Mouse (Mus musculus) gastrocnemius, postnatal 14 days (tissue): ENCODE data around the gene Clec4d. TPM values are rescaled to one million over a fixed set of nuclear protein-coding genes. Genes with fewer than 3 reads are reported as not detected.
"Not testable (repeated sequence)": the region's sequence is repeated elsewhere in the genome, so short reads cannot be mapped to it uniquely, and the experiment has no call there.

ENCODE experiments used
- DNase-seq: peaks from one replicate; pipeline ENCODE4 v3.0.0; 2021; ENCODE audit warnings: mixed read lengths
- intact Hi-C: fragments of 180-260 bp; cut with DNase I; formaldehyde crosslinking; loops from one replicate; pipeline ENCODE4 v1.15.1; 2025; ENCODE audit warnings: low total_unique reads
- long read RNA-seq, 2 experiments: library from polyadenylated mRNA; stranded (forward); transcript quantifications; one replicate each; pipeline ENCODE4 v2.0.0; 2021
- total RNA-seq, 2 experiments: library from RNA; stranded (reverse); gene quantifications; 2 replicates each; pipeline ENCODE4 v1.2.3; 2021

Clec4d gene
- total RNA-seq, result not detected
- long read RNA-seq, experiment 1, result 0 reads
- long read RNA-seq, experiment 2, result 0 reads

DNA sequence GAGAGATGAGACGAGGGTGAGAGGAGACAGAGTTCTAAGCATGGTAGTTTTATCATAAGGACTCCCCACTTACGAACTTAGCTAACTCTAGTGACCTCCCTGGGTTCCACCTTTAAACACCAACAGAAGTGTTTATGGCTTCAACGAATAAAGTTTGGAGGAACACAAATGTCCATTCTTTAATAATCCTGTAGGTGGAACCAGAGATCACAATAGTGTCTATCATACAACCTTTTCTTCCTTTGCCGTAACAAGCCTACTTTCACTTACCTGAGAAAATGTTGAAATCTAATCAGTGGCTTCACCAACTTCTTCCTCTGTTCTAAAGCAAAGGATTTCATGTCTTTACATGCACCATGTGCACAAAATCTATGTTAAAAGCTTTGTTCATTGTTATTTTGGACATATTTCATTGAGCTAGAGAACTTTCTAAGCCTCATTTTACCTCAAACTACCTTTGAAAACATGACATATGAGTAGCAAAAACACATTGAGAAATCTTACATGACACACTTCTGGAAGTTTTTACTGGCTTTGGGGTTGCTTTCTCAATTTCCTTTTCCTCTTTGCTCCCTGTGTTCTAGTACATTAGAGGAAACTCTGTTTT lies at the start of gene Clec4d:
TSS of gene Clec4d (plus strand) at position 557 of the 607 bp plus-strand sequence.
- no peak for DNase-seq
- intact Hi-C loops, result no loop called here

DNA sequence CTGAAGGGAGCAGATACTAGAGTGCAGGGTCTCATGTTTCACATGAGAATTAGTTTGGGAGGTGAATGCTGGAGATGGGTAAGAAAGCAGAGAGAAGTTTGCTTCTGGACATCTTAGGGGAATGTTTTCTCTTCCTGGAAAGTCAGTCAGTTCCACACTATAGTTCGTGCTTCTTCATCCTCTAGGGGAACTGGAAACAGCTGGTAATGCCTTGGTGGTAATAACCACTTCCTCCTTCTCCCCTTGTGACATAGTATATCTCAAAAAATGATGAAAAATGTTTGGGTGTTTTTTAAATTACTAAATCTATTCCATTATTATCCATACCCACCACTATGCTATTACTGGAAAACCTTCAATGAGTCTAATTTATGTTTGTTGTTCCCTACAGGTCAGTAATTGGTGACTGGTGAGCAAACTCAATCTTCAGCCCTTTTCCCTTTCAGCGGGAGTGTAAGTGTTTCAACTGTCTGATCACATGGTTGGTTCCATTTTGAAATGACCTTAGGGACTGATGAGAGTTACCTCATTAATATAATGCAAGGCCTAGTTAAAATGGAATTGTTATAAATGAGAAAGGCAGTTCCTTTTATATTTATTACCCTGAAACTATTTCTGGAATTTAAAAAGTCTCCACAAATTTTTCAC lies 34.3 kb upstream of the Clec4d start:
- intact Hi-C loops, result no loop called here
- DNase-seq, result no peak

DNA sequence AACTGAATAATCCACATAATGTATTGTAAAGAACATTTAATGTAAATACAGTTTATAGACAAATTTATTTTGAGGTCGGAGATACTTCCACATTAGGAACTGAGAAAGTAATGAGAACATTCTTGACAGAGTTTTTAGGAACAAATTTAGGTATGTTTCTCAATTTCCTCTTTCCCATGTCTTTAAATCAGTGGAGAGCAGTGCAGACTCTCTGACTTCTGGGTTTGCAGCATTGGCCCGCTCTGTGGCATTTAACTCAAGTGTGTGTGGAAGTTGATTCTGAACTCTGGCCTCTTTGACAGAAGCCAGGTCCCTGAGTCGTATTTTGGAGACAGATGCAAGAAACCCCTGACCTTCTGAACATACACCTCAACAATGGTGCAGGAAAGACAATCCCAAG lies 32.3 kb upstream of the Clec4d start, which contains the start of gene Clec4n:
TSS of gene Clec4n (plus strand) at position 200 of the 400 bp plus-strand sequence.
- intact Hi-C loops, result no loop called here
- no peak for DNase-seq

DNA sequence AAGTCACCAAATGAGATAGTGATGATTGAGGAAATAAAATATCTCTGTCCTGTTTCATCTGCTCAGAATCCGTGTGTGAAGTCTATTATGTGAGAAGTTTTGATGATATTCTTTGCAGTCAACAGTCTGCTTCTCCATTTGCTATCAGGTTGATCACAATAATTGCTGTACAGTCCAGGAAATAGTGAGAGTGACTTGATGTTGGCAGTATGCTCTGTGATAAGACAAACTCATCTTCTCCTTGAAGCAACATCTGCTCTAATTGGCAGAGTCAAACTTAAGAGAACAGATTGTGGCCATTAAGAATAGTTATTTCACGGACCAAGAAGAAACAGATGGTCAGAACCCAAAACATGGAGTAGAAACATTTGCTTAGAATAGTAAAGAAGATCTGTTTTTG lies 30.8 kb upstream of the Clec4d start:
- no peak for DNase-seq
- intact Hi-C loops, result no loop called here

DNA sequence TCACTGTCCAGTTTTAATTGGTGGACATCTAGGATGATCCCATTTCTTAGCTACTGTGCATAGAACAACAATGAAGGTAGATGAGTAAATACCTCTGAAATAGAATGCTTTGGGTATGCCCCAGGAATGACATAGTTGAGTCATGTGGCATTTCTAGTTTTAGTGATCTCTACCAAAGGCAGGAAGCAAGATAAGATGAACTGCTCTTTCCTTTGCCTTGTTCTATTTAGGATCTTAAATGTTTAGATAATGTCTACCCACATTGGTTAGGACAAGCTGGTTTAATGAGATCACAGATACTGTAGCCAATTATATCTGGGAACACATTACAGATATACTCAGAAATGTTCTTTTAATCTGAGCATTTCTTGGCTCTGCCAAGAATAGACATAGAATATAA lies 24.3 kb upstream of the Clec4d start:
- DNase-seq, result no peak
- intact Hi-C loops, result no loop called here

DNA sequence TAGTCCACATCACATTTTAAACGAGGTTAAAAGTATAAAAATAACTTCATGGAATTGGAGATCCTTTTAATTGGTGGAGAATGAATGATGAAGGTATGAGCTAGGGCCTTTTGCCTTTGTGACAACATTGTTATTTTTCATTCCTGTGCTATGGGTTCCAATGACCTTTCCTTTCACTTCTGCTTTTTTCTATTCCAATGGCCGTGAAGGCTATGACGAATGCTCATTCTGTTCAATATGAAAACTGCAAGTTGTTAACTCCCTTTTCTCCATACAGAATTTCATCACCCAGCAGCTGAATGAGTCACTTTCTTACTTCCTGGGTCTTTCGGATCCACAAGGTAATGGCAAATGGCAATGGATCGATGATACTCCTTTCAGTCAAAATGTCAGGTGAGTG lies 17.7 kb upstream of the Clec4d start:
- DNase-seq, result no peak
- intact Hi-C loops, result no loop called here

DNA sequence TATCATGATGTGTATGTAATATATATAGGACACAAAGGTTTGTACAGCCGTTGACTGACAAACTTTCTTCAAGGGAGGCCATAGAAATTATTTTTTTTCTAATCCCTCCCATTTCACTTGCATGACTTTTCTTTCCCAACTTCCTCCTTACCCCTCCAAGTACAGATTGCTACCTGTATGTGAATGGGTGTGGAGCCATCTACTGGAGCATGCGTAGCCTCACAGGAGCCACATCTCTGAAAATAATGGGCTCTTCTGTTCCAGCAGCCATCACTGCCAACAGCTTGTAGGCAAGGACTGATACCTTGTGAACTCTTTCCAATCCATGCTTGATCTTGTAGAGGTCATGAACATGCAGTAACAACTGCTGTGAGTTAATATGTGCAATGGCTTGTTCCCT lies 13.0 kb upstream of the Clec4d start:
- DNase-seq, intact Hi-C loops: not testable (repeated sequence)

DNA sequence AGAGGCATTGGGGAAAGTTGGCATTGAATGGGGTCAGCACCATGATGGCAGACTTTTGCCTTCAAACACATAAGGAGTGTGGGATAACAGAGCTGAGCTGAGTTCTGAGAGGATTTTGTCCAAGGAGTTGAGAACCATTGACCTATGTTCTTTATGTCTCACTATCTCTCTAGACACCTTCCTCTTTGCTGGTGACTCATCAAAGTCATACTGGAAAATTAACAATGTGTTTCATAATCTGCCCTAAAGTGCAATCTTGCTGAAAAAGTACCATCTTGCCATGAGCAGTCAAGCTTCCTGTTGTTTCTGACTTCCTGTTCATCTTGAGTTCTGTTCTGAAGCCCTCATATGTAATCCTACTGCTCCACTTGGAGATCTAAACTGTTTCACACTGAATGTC lies 9.2 kb upstream of the Clec4d start:
- DNase-seq, result no peak
- intact Hi-C loops, result no loop called here

DNA sequence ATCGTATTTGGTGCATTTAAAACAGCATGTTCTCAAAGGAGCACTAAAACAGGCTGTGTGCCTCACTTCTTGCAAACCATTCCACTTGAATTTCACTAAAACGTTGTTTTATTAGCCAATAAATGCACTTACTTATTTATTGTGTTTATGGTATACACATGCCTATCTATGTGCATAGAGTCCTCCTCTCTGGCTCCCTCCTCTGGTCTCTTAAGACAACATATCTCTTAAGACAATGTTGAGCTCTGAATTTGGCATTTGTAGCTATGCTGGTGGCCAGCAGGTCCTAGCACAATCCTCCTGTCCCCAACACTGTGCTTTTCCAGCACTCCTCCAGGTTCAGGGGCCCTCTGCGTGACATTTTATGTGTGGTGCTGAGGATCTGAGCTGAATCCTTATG lies 3.0 kb upstream of the Clec4d start:
- DNase-seq, result no peak
- intact Hi-C loops, result no loop called here

DNA sequence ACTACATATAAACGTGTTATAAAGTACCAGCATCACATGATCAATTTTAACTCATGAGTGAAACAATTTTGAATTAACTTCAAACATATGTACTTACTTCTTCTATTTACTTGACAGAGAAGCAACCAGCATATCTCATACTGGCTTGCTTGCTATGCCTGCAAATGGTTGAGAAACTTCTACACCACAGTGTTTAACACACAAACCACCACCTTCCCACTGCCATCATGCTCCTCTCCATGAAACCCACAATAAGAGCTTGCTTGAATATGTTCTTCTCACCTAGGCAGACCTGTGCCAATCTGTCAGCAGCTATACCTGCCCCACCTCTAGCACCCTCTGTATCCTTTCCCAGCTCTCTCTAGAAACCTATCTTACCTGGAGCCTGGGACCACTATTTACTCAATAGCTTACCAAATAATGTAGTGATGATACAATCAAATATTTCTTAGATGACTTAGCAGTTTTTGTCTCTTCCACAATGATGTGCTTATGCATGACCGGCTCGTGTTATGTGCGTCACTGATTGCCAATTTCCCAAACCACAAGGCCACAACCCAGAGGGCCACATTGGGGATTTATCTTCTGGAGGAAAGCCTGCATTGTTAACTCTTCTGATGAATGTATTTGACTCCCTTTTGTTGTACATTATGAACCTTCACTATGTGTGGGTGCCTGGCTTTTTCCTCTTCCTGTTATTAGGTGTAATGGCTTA lies 1.9 kb upstream of the Clec4d start:
- no peak for DNase-seq
- intact Hi-C loops, result no loop called here

DNA sequence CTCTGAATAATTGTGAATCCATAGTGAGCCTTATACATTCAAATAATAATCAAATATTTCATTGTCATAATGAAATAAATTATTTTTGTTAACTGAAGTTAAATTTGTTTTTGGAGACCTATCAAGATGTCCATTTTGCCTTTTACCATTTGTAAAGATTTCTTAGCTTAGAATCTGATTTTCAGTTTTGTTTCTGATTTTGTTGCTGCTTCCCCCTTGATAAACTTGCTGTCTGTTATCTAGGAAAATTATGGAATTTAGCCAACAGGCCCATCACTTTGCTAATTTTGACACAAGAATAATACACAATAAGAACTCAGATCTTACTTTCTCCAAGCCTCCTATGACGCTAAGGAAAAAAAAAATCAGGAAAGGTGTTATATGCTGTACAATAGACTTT lies 1.0 kb upstream of the Clec4d start:
- no peak for DNase-seq
- intact Hi-C loops, result no loop called here

DNA sequence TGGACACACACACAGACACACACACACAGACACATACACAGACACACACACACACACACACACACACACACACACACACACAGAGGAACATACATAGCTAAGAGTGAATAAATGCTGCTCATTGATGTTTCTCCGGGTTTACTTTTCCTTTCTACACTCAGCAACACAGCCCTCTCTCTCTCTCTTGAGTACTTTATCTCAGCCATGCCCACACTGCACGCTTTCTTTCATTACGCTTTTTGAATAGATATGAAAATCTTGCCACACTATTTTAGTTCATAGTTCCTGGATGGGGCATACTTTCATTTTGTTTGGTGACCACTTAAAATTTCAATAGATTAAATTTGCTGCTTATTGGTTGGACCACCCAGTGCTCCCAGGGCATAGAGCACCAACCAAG lies 2.3 kb downstream of the Clec4d start:
- intact Hi-C loops, result no loop called here
- no peak for DNase-seq

DNA sequence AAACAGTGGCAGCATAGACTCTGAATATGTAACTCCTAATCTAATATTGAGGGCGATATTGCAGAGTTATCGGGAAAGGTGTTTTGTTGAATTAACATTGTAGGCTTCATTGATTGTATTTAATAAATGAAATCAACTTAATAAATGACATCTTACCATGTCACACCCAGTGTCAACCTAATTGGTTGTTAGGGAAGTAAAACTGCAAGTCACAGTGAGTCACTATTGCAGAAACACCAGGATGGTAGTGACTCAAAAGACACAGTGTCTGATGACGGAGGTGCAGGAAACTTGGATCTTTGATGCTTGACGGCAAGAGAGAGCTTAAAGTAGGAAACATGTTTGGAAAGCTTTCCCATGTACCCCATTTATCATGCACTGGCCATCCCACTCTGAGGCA lies 3.9 kb downstream of the Clec4d start:
- no peak for DNase-seq
- intact Hi-C loops, result no loop called here

DNA sequence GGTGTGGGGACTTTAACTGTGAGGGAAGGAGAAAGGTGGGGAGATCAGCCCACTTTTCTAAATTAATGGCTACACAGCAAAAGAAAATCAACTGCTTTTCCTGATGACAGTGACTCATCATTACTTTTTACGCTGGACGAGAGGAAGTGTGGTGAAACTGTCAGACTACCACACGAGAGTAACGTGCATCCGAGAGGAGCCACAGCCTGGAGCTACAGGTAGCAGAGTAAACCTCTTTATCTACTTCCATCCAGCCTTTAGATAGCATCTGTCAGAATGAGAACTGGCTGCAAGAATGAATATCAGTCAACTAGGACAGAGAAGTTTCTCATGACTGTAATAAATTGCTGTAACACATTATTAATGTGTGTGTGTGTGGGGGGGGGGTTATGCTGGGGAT lies 5.0 kb downstream of the Clec4d start:
- intact Hi-C loops, result no loop called here
- DNase-seq, result no peak

DNA sequence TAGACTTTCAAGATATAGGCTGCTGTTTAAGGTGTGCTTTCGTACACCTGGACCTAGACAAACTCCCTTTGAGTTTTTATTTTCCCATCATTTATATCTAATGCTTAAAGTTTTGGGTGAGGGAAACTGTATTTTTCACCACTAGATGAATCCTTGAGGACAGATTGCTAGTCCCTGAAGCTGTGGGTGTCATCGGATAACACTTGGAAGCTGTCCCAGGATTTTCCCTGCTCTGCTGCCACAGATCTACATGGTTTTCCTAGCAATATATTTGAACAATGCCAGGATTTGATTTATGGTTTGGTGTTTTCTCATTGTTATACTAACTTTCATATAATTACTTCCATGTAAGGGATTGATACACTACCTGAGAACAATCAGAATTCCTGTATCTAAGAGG lies 17.5 kb downstream of the Clec4d start:
- DNase-seq, result no peak
- intact Hi-C loops, result no loop called here

DNA sequence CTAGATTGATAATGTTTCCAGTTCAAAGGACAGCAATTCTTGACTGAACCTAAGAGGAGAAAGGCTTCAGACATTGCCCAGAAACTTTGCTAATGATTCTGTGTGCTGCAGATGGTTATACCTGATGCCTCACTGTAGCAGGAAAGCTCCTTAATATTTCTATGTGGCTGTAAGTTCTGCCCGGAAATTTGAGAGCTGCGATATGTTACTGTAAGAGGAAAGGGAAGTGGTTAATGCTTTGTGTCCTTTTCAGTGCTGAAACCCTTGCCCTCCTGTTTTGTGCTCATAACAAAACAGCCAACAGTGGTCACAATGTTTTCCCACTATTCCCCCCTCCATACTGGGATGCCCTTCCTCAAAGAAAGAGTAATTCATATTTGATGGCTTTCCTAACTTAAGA lies 24.4 kb downstream of the Clec4d start:
- intact Hi-C loops, result no loop called here
- no peak for DNase-seq

DNA sequence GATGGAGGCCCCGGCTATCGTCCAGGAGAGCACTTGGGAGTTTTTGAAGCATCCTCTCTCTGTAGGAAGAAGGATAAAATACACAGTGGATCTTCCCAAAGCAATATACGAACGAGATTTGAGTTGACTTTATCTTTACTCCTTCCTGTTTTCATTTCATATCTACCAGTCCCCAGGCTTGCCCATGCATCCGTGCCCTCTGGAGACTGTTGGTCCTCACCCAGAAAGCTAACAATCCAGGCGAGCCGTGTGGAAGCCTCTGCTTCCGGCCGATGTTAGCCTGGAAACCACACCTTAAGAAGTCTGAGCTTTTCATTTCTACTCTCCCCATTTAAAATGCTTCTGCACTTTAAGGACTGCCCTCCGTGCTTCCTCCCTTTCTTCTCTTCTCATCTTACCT lies 27.0 kb downstream of the Clec4d start:
- no peak for DNase-seq
- intact Hi-C loops, result no loop called here

DNA sequence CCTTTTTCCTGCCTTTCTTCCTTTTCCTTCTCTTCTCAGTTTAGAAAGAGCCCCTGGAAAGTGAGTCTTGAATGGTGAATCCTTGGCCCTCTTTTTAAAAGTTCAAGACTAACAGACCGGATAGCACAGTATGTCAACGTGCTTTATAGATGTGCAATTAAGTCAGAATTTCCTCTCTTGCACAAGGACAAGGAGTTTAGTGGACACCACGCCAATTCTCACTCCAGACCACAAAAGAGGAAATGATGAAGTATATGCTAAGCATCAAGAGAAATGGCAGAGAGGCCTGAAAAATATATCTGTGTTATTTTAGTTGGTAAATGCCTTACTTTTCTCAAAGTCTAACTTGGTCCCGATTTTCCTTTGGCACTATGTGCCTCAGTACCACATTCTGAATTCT lies 27.8 kb downstream of the Clec4d start, which contains the start of gene Clec4e:
TSS of gene Clec4e (minus strand) at position 118 of the 400 bp plus-strand sequence.
- DNase-seq, result no peak
- intact Hi-C loops, result no loop called here

DNA sequence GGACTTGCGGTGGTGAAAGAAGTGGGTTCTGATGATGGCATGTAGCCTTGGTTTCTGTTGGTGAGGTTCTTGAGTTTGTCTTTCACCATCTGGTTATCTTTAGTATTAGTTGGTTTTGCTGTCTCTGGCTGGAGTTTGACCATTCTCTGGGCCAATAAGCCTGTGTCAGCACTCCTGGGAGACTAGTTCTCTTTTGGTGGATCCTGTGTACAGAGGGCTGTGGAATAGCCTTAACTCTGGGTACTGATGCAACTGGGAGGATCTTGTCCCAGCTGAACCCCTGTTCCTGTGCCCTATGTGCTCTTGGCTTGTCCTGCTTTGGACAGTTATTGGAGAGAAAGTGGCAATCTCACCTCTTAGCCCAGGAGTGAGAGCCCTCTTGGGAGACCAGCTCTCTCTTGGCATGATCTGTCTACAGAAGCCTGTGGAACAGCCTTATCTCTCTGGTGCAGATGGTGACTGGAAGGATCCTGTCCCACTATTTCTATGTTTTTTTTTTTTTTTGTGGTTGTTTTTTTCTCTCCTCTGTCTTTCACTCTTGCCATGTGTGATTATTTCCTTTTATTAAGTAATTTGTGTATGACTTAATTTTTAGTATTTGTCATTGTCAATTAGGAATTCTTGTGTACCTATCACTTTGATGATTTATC lies 31.0 kb downstream of the Clec4d start:
- intact Hi-C loops, result no loop called here
- no peak for DNase-seq

DNA sequence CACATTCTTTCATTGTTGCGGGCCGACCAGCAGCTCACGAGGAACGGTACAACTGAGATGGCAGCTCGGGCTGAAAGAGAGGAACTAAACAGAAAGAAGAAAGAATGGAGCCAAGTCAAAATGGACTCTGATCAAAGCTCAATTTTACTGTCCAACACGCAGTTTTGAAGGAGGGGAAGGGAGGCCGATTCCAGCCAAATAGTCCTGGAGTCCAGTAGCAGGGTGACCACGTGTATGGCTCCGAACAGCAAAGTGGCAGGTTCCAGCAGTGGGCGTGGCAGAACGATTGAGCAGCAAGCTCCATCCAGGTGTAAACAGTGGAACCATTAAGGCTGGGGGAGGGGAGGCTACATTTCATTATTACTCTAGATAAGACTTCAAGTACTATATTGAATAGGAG lies 31.6 kb downstream of the Clec4d start:
- DNase-seq, intact Hi-C loops: not testable (repeated sequence)
